16 mouse cellular contexts compared by ENCODE assay signal in the genomic region with DNA sequence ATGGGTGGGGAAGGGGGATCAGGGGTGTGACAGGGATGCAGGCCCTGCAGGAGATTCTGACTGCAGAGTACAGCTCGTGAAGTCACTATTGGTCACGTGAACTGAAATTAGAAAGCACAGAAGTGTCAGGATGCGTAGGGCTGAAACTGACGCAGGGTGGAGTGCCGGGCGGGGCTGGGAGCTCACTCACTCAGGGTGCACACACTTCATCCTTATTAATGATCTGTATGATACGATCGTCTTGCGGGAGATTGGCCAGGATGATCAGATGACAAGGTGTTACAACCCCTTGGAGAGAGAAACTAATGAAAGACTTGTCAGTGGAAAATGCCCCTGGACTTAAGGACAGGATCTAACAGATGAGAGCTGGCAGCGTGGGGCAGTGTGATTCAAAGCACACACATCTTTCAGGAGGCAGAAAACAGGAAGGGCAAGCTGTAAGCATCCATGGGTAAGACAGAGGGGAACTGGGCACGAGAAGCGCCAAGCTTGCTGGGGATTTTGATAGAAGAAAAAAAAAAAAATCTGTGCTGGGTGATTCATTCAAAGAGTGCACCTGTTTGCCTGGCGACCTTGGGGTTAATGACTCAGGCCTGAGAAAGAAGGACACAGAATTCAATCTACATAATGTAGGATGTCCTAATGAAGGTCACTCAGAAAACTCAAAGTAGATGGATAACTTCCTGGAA.
DNase-seq lines count a peak whose midpoint lies in the region; ATAC-seq and TF ChIP-seq lines count a peak whose summit lies in the region.
"Had no signal": no experiment of that assay in that cellular context is flagged by ENCODE, and none has a peak within 500 bp of the region (broad histone marks: within the 10 kb centered on the region; RNA-seq: fewer than 3 reads in every experiment).

No protein-coding gene starts in this region.

- H3K36me3 ChIP-seq in kidney, embryonic 16.5 days (ENCODE audit: insufficient read depth, low read length) = no peaks in the 10 kb centered on the region
- H3K36me3 ChIP-seq in C2C12 (ENCODE audit: control insufficient read depth, insufficient read depth) = no peaks in the 10 kb centered on the region
- no peaks in the 10 kb centered on the region for H3K36me3 ChIP-seq in limb, embryonic 15.5 days
- H3K36me3 ChIP-seq: heart, embryonic 12.5 days; hindbrain, embryonic 12.5 days; limb, embryonic 13.5 days; neural tube, embryonic 15.5 days had no signal

- no peaks in the 10 kb centered on the region for H3K79me3 ChIP-seq in C2C12 (ENCODE audit: low read depth)

- H3K9me3 ChIP-seq in kidney, embryonic 16.5 days (ENCODE audit: low read length) = no peaks in the 10 kb centered on the region
- H3K9me3 ChIP-seq in limb, embryonic 15.5 days = no peaks in the 10 kb centered on the region
- H3K9me3 ChIP-seq: heart, embryonic 12.5 days; hindbrain, embryonic 12.5 days; limb, embryonic 13.5 days; neural tube, embryonic 15.5 days had no signal

- no peak overlapping the region for H3K4me3 ChIP-seq in kidney, embryonic 16.5 days (ENCODE audit: low read length)
- no peak overlapping the region for H3K4me3 ChIP-seq in C2C12 (ENCODE audit: insufficient read depth, poor library complexity, severe bottlenecking)
- no peak overlapping the region for H3K4me3 ChIP-seq in limb, embryonic 15.5 days
- H3K4me3 ChIP-seq: heart, embryonic 12.5 days; hindbrain, embryonic 12.5 days; limb, embryonic 13.5 days; neural tube, embryonic 15.5 days had no signal

- no peaks in the 10 kb centered on the region for H3K27me3 ChIP-seq in kidney, embryonic 16.5 days (ENCODE audit: insufficient read depth, low read length)
- H3K27me3 ChIP-seq in C2C12 (ENCODE audit: control insufficient read depth, insufficient read depth, insufficient read length) = no peaks in the 10 kb centered on the region
- no peaks in the 10 kb centered on the region for H3K27me3 ChIP-seq in limb, embryonic 15.5 days
- H3K27me3 ChIP-seq: limb, embryonic 13.5 days; neural tube, embryonic 15.5 days; Patski had no signal

- H3ac ChIP-seq in C2C12 (ENCODE audit: control insufficient read depth, insufficient read length, low read depth) = no peak overlapping the region

- peak; percentile 40; the same call in 1 of the 2 replicates for ATAC-seq in kidney, embryonic 16.5 days (ENCODE audit: low FRiP score, low TSS enrichment)
- no peak for ATAC-seq in limb, embryonic 15.5 days (ENCODE audit: insufficient number of reproducible peaks, low FRiP score, low TSS enrichment, low read depth)
- ATAC-seq: Patski had no signal

- 65% methylated on average over 13 of the region's 13 CpGs for WGBS in kidney, embryonic 16.5 days
- 68% methylated on average over 13 of the region's 13 CpGs for WGBS in limb, embryonic 15.5 days

- H3K4me2 ChIP-seq in kidney, embryonic 16.5 days (replicated peaks; ENCODE audit: low read depth, low read length) = no peak overlapping the region
- no peak overlapping the region for H3K4me2 ChIP-seq in limb, embryonic 15.5 days
- H3K4me2 ChIP-seq: heart, embryonic 12.5 days; hindbrain, embryonic 12.5 days; limb, embryonic 13.5 days; neural tube, embryonic 15.5 days had no signal

- H3K9ac ChIP-seq in kidney, embryonic 16.5 days (replicated peaks; ENCODE audit: low read length) = no peak overlapping the region
- no peak overlapping the region for H3K9ac ChIP-seq in limb, embryonic 15.5 days
- H3K9ac ChIP-seq: heart, embryonic 12.5 days; hindbrain, embryonic 12.5 days; limb, embryonic 13.5 days; neural tube, embryonic 15.5 days had no signal

- H3K4me1 ChIP-seq in kidney, embryonic 16.5 days (ENCODE audit: insufficient read depth, low read length) = peaks cover 11% of the 10 kb centered on the region
- H3K4me1 ChIP-seq in limb, embryonic 15.5 days = peaks cover 28% of the 10 kb centered on the region
- H3K4me1 ChIP-seq: heart, embryonic 12.5 days; hindbrain, embryonic 12.5 days; neural tube, embryonic 15.5 days had no signal

- DNase-seq in kidney, adult 8-10 months = no peak
- DNase-seq in ZHBTc4 (ENCODE audit: low read depth, low spot score) = peak; percentile 14
- DNase-seq in urinary bladder, adult 18-20 months (ENCODE audit: low spot score in 2 of 2) = no peak
- no peak for DNase-seq in heart, adult 8-10 months (ENCODE audit: low spot score)
- DNase-seq in heart, adult 11 months = no peak
- DNase-seq: adrenal gland, postnatal 10 days; kidney, adult 9 months; retina, postnatal 1 day had no signal

- no peak overlapping the region for H3K27ac ChIP-seq in kidney, embryonic 16.5 days (ENCODE audit: low read length)
- H3K27ac ChIP-seq in limb, embryonic 15.5 days = peak overlapping the region; percentile 7; the same call in 1 of the 2 replicates
- H3K27ac ChIP-seq: hindbrain, embryonic 12.5 days; limb, embryonic 13.5 days; neural tube, embryonic 15.5 days had no signal

- no peaks in the 10 kb centered on the region for H3K79me2 ChIP-seq in C2C12 (ENCODE audit: control insufficient read depth, insufficient read depth)

- TF ChIP-seq CTCF in C2C12 (IDR thresholded peaks at IDR 0.05; ENCODE audit: control insufficient read depth, insufficient read depth, insufficient read length) = no peak

TF ChIP-seq in C2C12, 6 proteins besides CTCF, POLR2A, EP300 and RAD21:
- no peak for TF ChIP-seq FOSL1 (IDR thresholded peaks at IDR 0.05; ENCODE audit: insufficient read depth, low read length, poor library complexity, severe bottlenecking)
- no peak for TF ChIP-seq CEBPB (IDR thresholded peaks at IDR 0.05; ENCODE audit: low read depth)
- peak; percentile 10 for TF ChIP-seq USF1 (IDR thresholded peaks at IDR 0.05; ENCODE audit: low read depth)
